Mouse (Mus musculus) gastrocnemius, postnatal 25 days (tissue): ENCODE measurements around the gene Atf6. TPM values are rescaled to one million over a fixed set of nuclear protein-coding genes. Genes with fewer than 3 reads are reported as not detected.

Source experiments
- DNase-seq: peaks from one replicate; pipeline ENCODE4 v3.0.0; 2022
- total RNA-seq, 2 experiments: library from RNA; stranded (reverse); gene quantifications; 1 replicate in 1 of 2; 2 replicates in 1 of 2; pipeline ENCODE4 v1.2.3; 2021

Gene Atf6
- total RNA-seq, 2 experiments from 2014 or later: 16.8 to 16.9 TPM

DNA sequence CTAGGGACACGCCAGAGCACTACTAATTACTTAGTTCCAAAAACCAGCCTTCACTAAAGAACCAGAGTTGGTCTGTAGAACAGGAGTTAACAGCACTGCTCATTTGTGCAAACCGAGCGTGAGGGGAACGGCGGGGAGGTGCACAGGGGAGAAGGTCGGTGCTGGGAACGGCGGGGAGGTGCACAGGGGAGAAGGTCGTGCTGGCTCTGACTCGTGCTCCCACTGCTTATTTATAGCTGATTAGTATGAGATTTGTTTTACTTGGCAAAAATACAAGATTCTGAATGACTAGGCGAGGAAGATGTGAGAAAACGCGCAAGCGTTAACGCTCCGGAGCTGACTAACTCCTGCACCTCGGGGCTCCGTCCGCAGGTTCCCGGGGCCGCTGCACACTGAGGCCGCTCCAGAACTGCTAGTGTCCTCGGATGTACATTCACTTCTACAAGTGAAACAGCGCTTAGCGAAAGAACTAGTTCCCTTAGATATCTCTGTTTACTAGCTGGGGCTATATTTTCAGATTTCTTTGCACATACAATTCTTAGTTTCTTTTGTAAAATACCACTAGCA lies 96.1 kb downstream of the Atf6 start:
- no peak for DNase-seq

GRCm38 (mm10) chr1:170770691-170771090 lies 96.9 kb downstream of the Atf6 start:
- no peak for DNase-seq

GRCm38 (mm10) chr1:170766997-170767396 lies 100.6 kb downstream of the Atf6 start:
- no peak for DNase-seq

- DNase-seq: no peak
Observed at GRCm38 (mm10) chr1:170764798-170765197, 102.8 kb downstream of the Atf6 start.

GRCm38 (mm10) chr1:170761634-170762033 lies 105.9 kb downstream of the Atf6 start:
- DNase-seq: no peak

GRCm38 (mm10) chr1:170753597-170753996 lies 114.0 kb downstream of the Atf6 start:
- no peak for DNase-seq

DNA sequence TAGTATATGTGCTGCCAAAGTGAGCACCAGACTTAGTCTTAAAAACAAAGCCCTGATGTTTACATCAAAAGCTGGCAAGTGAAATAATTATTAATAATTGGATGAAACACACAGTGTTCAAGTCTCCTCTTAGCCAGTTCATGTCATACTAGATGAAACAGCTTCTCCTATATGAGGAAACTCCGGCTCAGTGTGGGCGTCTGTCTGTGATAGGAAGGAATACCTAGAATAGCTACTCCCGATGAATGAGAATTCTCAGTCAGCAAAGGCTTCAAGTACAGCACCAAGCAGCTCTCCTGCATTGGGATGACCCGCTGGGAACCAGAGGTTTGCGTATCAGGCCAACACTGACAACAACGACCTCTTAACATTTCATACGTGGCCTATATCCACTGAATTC lies 115.8 kb downstream of the Atf6 start:
- DNase-seq: no peak

DNA sequence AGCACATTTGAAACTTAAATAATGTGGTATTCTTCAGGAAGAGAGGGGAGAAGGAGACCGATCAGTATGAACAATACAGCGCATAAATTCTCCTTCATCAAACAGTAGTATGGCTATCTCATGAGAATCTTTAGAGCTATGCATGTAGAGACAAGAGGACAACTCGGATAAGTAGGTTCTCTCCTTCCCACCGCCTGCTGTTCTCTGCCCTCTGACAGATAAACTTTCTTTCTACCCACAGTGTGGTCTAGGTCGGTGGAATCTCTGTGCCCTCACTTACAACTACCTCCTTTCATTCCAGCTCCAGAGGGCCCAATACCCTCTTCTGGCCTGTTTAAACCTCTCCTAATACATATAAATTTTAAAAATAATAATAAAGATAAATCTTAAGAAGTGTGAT lies 121.0 kb downstream of the Atf6 start:
- DNase-seq: no peak

DNA sequence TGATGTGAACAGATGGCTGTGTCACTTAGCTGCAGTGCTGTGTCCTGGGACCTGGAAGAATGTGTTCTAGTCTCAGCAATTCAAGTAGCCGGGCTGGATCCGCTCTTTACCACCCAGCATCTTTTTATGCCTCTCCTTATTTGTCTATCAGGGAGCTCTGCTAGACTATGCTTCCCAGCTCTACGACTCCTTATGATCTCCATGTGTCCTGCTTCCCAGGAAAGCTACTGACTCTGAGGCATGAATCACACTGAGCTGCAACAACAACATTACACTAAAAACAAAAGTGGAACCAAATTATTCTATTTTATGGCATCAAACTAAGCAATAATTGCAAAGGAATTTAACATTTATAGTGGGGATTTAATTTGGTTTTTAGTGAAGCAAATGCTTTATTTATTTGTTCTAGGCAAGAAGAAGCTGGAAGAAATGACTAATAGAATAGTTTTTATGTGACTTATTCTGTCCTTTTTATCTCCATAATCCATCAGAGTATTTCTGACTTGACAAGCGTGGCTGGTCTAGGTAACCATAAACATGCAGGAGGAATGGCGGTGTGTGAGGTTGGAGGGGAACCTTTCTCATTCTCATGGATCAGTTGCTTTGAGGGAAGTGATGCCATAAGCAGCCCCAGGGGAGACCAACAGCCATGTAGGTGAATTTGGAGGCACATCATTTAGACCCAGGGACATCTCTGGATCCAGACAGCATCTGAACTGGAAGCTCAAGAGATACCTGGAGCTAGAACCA lies 125.9 kb downstream of the Atf6 start:
- DNase-seq: no peak

DNA sequence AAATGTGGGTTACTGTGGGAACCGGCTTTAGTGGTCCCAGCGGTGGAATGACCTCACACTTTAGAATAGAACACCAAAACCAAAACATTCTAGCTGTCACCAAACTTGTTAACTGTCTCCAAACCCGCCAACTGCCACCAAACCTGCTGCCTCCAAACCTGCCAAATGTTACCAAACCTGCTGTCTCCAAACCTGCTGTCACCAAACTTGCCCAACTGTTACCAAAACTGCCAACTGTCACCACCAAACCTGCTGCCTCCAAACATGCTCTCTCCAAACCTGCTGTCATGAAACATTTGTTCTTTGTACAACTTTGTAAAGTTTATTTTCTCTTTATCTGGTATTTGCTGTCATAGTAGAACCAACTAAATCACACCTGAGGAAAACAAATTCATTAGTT lies 132.7 kb downstream of the Atf6 start:
- no peak for DNase-seq

- no peak for DNase-seq
Observed at GRCm38 (mm10) chr1:170732596-170732890, 135.0 kb downstream of the Atf6 start.

- no peak for DNase-seq
Observed at GRCm38 (mm10) chr1:170731865-170732595, 135.5 kb downstream of the Atf6 start.

- no peak for DNase-seq
Observed at GRCm38 (mm10) chr1:170729267-170729962, 138.2 kb downstream of the Atf6 start.

DNA sequence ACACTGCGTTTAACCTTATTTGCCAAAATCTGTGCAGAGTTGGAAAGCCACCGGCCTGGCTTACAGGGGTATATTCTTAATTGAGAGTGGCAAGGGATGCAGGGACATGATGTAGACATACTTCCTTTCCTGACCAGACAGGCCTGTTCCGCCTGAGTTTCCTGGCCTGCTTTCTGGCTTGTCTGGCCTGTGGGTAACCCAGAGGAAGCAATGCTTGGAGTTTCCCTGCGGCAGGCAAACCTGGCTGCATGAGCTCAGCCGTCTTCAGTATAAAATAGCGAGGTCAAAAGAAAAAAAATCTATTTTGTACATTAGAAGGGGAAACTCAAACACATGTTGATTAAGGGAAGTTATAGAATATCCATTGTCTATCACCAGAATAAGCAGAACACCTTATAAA lies 139.0 kb downstream of the Atf6 start:
- DNase-seq: no peak

GRCm38 (mm10) chr1:170721560-170721959 lies 146.0 kb downstream of the Atf6 start:
- DNase-seq: no peak

GRCm38 (mm10) chr1:170718133-170718810 lies 149.3 kb downstream of the Atf6 start:
- no peak for DNase-seq

GRCm38 (mm10) chr1:170717241-170717828 lies 150.2 kb downstream of the Atf6 start:
- DNase-seq: no peak

GRCm38 (mm10) chr1:170711731-170712130 lies 155.8 kb downstream of the Atf6 start:
- DNase-seq: no peak

GRCm38 (mm10) chr1:170709969-170710368 lies 157.6 kb downstream of the Atf6 start:
- no peak for DNase-seq

GRCm38 (mm10) chr1:170709481-170709880 lies 158.1 kb downstream of the Atf6 start:
- DNase-seq: peak; percentile 46

DNA sequence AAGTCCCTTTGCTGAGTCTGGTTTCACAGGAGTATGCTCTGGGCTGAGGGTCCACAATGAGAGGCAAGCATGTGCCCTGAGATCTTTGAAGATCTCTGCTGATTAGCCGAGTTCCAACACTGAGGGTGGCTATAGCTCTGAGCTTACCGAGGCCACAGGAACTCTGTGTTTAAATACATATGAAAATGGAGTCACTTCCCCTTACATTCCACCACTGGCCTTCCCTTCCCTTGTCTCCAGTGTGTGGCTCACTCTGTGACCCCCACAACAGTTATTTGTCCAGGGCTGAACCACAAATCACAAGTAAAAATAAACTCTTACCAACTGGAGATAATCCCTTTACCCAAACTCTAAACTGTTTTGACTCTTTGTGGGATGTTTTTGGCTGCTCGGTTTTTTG lies 158.5 kb downstream of the Atf6 start:
- DNase-seq: no peak

DNA sequence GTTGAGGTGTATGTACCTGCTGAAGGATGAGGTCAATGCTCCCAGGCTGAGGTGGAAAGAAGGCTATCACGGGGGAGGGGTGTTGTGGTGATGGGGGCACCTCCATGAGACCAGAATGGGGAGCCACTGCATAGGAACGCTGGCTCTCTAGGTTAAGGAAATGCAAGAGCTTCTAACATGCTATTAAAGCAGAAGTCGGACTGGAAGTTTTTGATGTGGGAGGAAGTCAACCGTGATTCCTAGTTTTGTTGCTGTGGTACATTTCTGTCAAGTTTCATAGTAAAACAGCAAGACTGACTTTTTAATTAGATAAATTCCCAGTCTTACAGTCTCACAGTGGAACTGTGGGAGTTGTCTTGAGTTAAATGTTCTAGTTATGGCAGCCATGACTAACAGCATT lies 161.5 kb downstream of the Atf6 start:
- no peak for DNase-seq
